Mouse (Mus musculus): ENCODE measurements around the gene AL607142.1. TPM values are rescaled to one million over a fixed set of nuclear protein-coding genes. Genes with fewer than 3 reads are reported as not detected.

AL607142.1 gene
- polyA plus RNA-seq, 1 experiment = not detected

GRCm38 (mm10) chr4:120129233-120129885 lies 64.6 kb downstream of the AL607142.1 start:
- no peak overlapping the region for H3K4me3 ChIP-seq (replicated peaks; ENCODE audit: insufficient read depth, low read depth, low read length)
- no peak overlapping the region for H3K27ac ChIP-seq (ENCODE audit: insufficient read depth, low read length)
- no peaks in the 10 kb centered on the region for H3K27me3 ChIP-seq (ENCODE audit: control insufficient read depth, insufficient read depth, low read length)
- TF ChIP-seq POLR2A (IDR thresholded peaks at IDR 0.05; ENCODE audit: borderline replicate concordance, insufficient read depth, low read length) (no peak), CTCF (IDR thresholded peaks at IDR 0.05; ENCODE audit: borderline replicate concordance, insufficient read depth, low read depth, low read length) (peak; percentile 97)
- peak; percentile 70 to 75 for DNase-seq
- H3K4me1 ChIP-seq (ENCODE audit: control insufficient read depth, insufficient read depth, low read length) = peaks cover 27% of the 10 kb centered on the region
- 50% methylated on average over 4 of the region's 4 CpGs for WGBS

GRCm38 (mm10) chr4:120130926-120131325 lies 66.1 kb downstream of the AL607142.1 start:
- peaks cover 22% of the 10 kb centered on the region for H3K4me1 ChIP-seq (ENCODE audit: control insufficient read depth, insufficient read depth, low read length)
- H3K27me3 ChIP-seq (ENCODE audit: control insufficient read depth, insufficient read depth, low read length) = no peaks in the 10 kb centered on the region
- H3K27ac ChIP-seq (ENCODE audit: insufficient read depth, low read length) = no peak overlapping the region
- WGBS = 79% methylated on average over 4 of the region's 4 CpGs
- H3K4me3 ChIP-seq (replicated peaks; ENCODE audit: insufficient read depth, low read depth, low read length) = no peak overlapping the region
- DNase-seq = no peak
- TF ChIP-seq POLR2A (IDR thresholded peaks at IDR 0.05; ENCODE audit: borderline replicate concordance, insufficient read depth, low read length) = no peak
- no peak for TF ChIP-seq CTCF (IDR thresholded peaks at IDR 0.05; ENCODE audit: borderline replicate concordance, insufficient read depth, low read depth, low read length)

- no peak for TF ChIP-seq POLR2A (IDR thresholded peaks at IDR 0.05; ENCODE audit: borderline replicate concordance, insufficient read depth, low read length)
- no peak for TF ChIP-seq CTCF (IDR thresholded peaks at IDR 0.05; ENCODE audit: borderline replicate concordance, insufficient read depth, low read depth, low read length)
- peaks cover 21% of the 10 kb centered on the region for H3K4me1 ChIP-seq (ENCODE audit: control insufficient read depth, insufficient read depth, low read length)
- no peaks in the 10 kb centered on the region for H3K27me3 ChIP-seq (ENCODE audit: control insufficient read depth, insufficient read depth, low read length)
- H3K27ac ChIP-seq (ENCODE audit: insufficient read depth, low read length) = no peak overlapping the region
- no peak overlapping the region for H3K4me3 ChIP-seq (replicated peaks; ENCODE audit: insufficient read depth, low read depth, low read length)
- WGBS = 56% methylated on average over 24 of the region's 24 CpGs
- peak; percentile 79 to 80 for DNase-seq
Observed at GRCm38 (mm10) chr4:120131441-120132220, 66.8 kb downstream of the AL607142.1 start.

- H3K4me3 ChIP-seq (replicated peaks; ENCODE audit: insufficient read depth, low read depth, low read length) = no peak overlapping the region
- peak in 1 of 2 experiments; percentile 39 for DNase-seq
- 41% methylated on average over 6 of the region's 6 CpGs for WGBS
- H3K27me3 ChIP-seq (ENCODE audit: control insufficient read depth, insufficient read depth, low read length) = no peaks in the 10 kb centered on the region
- H3K4me1 ChIP-seq (ENCODE audit: control insufficient read depth, insufficient read depth, low read length) = peaks cover 19% of the 10 kb centered on the region
- H3K27ac ChIP-seq (ENCODE audit: insufficient read depth, low read length) = no peak overlapping the region
- no peak for TF ChIP-seq CTCF (IDR thresholded peaks at IDR 0.05; ENCODE audit: borderline replicate concordance, insufficient read depth, low read depth, low read length)
- no peak for TF ChIP-seq POLR2A (IDR thresholded peaks at IDR 0.05; ENCODE audit: borderline replicate concordance, insufficient read depth, low read length)
Observed at GRCm38 (mm10) chr4:120134223-120134622, 69.4 kb downstream of the AL607142.1 start.

- DNase-seq = no peak
- WGBS = 96% methylated on average over 1 of the region's 1 CpGs
- Histone ChIP-seq H3K4me3 (replicated peaks; ENCODE audit: insufficient read depth, low read depth, low read length) (no peak overlapping the region), H3K27me3 (ENCODE audit: control insufficient read depth, insufficient read depth, low read length) (no peaks in the 10 kb centered on the region), H3K27ac (ENCODE audit: insufficient read depth, low read length) (no peak overlapping the region), H3K4me1 (ENCODE audit: control insufficient read depth, insufficient read depth, low read length) (peaks cover 36% of the 10 kb centered on the region)
- no peak for TF ChIP-seq CTCF (IDR thresholded peaks at IDR 0.05; ENCODE audit: borderline replicate concordance, insufficient read depth, low read depth, low read length)
- TF ChIP-seq POLR2A (IDR thresholded peaks at IDR 0.05; ENCODE audit: borderline replicate concordance, insufficient read depth, low read length) = no peak
Observed at GRCm38 (mm10) chr4:120141810-120142209, 77.0 kb downstream of the AL607142.1 start.

- no peak for DNase-seq
- Histone ChIP-seq H3K27me3 (ENCODE audit: control insufficient read depth, insufficient read depth, low read length) (no peaks in the 10 kb centered on the region), H3K4me1 (ENCODE audit: control insufficient read depth, insufficient read depth, low read length) (peaks cover 36% of the 10 kb centered on the region), H3K4me3 (replicated peaks; ENCODE audit: insufficient read depth, low read depth, low read length) (no peak overlapping the region), H3K27ac (ENCODE audit: insufficient read depth, low read length) (no peak overlapping the region)
- WGBS = 48% methylated on average over 9 of the region's 9 CpGs
- TF ChIP-seq CTCF (IDR thresholded peaks at IDR 0.05; ENCODE audit: borderline replicate concordance, insufficient read depth, low read depth, low read length) (no peak), POLR2A (IDR thresholded peaks at IDR 0.05; ENCODE audit: borderline replicate concordance, insufficient read depth, low read length) (no peak)
Observed at GRCm38 (mm10) chr4:120142905-120143304, 78.1 kb downstream of the AL607142.1 start.

Other genes starting within 250 kb of the AL607142.1 start
- 0.11 TPM in 1 of 2 replicates, not detected in the other for gene Edn2, start 96.2 kb downstream of the AL607142.1 start, polyA plus RNA-seq (2012; rRNA removed)
- 1.9 and 2.0 TPM in 2 replicates for gene Foxo6, start 222.4 kb downstream of the AL607142.1 start, polyA plus RNA-seq (2012; rRNA removed)